Comparison of ENCODE assay signal across 8 mouse cellular contexts in the genomic region with DNA sequence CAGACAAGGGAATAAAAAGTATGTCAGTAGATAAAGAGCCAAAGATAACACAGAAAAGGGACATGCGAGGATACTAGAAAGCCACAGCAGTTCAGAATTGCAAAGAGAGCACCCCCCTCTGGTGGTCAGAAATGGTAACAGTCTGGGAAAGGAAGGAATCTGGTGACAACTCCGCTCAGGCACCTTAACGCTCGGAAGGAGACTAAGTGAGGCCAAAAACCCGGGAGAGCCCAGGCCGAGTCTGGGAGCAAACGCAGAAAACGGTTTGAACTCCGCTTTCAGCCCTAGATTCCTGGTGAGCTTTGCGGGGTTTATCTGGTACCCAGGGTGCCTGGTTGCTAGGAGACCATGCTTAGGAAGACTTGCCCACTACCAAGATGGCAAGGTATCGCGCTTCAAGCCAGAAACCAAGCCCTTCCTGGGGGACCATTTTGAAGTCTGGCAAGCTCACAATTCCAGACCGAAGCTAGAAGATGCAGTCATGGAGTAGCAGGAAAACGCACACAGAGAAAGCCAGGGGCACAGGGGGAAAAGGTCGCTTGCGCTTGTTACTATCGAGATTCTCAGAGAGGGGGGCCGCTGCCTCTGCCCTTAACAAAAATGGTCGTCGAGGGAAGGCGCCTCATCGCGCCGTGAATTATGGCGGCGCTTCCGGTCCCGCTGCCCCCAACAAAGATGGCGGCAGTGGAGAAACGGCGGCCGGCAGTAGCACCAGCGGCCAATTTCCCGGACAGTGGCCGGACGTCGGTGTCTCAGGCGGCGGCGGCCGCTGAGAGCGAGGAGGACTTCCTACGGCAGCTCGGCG. TPM values are rescaled to one million over a fixed set of nuclear protein-coding genes. Genes with fewer than 3 reads are reported as not detected.
DNase-seq lines count a peak whose midpoint lies in the region; ATAC-seq and TF ChIP-seq lines count a peak whose summit lies in the region.

A gene (plus strand): TSS at position 599 of the 805 bp plus-strand sequence.

- H3K36me3 ChIP-seq in hindbrain, postnatal 0 days (ENCODE audit: insufficient read depth, low read length), result no peaks in the 10 kb centered on the region; the same call in 1 of the 2 replicates

- peak; percentile 88 for ATAC-seq in hindbrain, postnatal 0 days
- peak; percentile 81 for ATAC-seq in megakaryocyte, adult 5-6 weeks (ENCODE audit: poor library complexity, severe bottlenecking)

- peak within 1 kb of the TSS; percentile 93 for H3K27ac ChIP-seq in gastrocnemius, adult 2 months
- H3K27ac ChIP-seq in hindbrain, postnatal 0 days, result peak within 1 kb of the TSS; percentile 98
- H3K27ac ChIP-seq in left cerebral cortex, adult 2 months, result peak within 1 kb of the TSS; percentile 99

- peak within 1 kb of the TSS; percentile 86 for H3K4me2 ChIP-seq in hindbrain, postnatal 0 days (ENCODE audit: low read depth, low read length)

- no peaks in the 10 kb centered on the region for H3K9me3 ChIP-seq in hindbrain, postnatal 0 days (ENCODE audit: low read length)

- peaks cover 15% of the 10 kb centered on the region; the same call in 1 of the 2 replicates for H3K4me1 ChIP-seq in hindbrain, postnatal 0 days (ENCODE audit: insufficient read depth, low read length)

- WGBS in hindbrain, postnatal 0 days, result under 1% methylated on average over 45 of the region's 45 CpGs

- peak; percentile 77 for DNase-seq in WW6 (ENCODE audit: low read depth, low spot score)
- peak; percentile 76 to 93 for DNase-seq in cerebellum, postnatal 4 days (ENCODE audit: low spot score in 2 of 2)
- DNase-seq in gastrocnemius, adult 2 months, result peak; percentile 92
- DNase-seq in hindbrain, postnatal 0 days (ENCODE audit: low spot score), result peak; percentile 94
- peak; percentile 87 for DNase-seq in left cerebral cortex, adult 2 months (ENCODE audit: extremely low spot score in 1 of 2, low spot score in 2 of 2)
- DNase-seq in right cerebral cortex, adult 2 months (ENCODE audit: low spot score in 2 of 2), result peak; percentile 95 to 97
- peak; percentile 87 for DNase-seq in urinary bladder, postnatal 14 days (ENCODE audit: low spot score)

- TF ChIP-seq CTCF in gastrocnemius, adult 2 months (IDR thresholded peaks at IDR 0.05), result peak; percentile 96
- TF ChIP-seq CTCF in hindbrain, postnatal 0 days (IDR thresholded peaks at IDR 0.05; ENCODE audit: low read depth), result peak; percentile 90
- TF ChIP-seq CTCF in left cerebral cortex, adult 2 months (IDR thresholded peaks at IDR 0.05), result peak; percentile 97

- no peaks in the 10 kb centered on the region for H3K27me3 ChIP-seq in hindbrain, postnatal 0 days (ENCODE audit: insufficient read depth, low read length)

- H3K9ac ChIP-seq in hindbrain, postnatal 0 days (replicated peaks; ENCODE audit: low read length), result peak within 1 kb of the TSS; percentile 96

- H3K4me3 ChIP-seq in gastrocnemius, adult 2 months, result peak within 1 kb of the TSS; percentile 86
- peak within 1 kb of the TSS; percentile 99 for H3K4me3 ChIP-seq in hindbrain, postnatal 0 days (ENCODE audit: low read length)
- H3K4me3 ChIP-seq in left cerebral cortex, adult 2 months, result peak within 1 kb of the TSS; percentile 94

- intact Hi-C loops in gastrocnemius, adult 2 months (cut with DNase I), result loop anchor here (2.0 kb wide), 1 partner anchor 74 kb away; no protein-coding TSS in a partner anchor
- intact Hi-C loops in left cerebral cortex, adult 2 months (cut with DNase I), result loop anchor here (1.0 to 10.0 kb wide), 4 partner anchors 12 to 1234 kb away; a partner anchor contains a TSS

RNA-seq across cellular contexts. Expression of the gene that starts here (rescaled TPM):
- total RNA-seq in gastrocnemius, adult 2 months (2021), result 10 to 100 TPM; 18.4 to 19.2 TPM
- total RNA-seq in hindbrain, postnatal 0 days (2014; rRNA removed), result 117 and 135 TPM in 2 replicates
- polyA plus RNA-seq in hindbrain, postnatal 0 days (2015; fragmentation: Nextera tagmentation; extraction: Ambion mirVana), result 132 and 133 TPM in 2 replicates
- total RNA-seq in left cerebral cortex, adult 2 months (2021), result 10 to 100 TPM; 79.3 to 80.6 TPM
- total RNA-seq in megakaryocyte, adult 5-6 weeks (2015), result 17.5 and 21.0 TPM in 2 replicates
- total RNA-seq in megakaryocyte, adult 5-6 weeks (2017), result 8.8 and 21.1 TPM in 2 replicates

Comparison
In these comparisons a context has a peak if more than half of its experiments do, and no peak if none do; other contexts are left out.
1. Peak in every context shown above with its lines: DNase-seq, ATAC-seq, H3K4me3 ChIP-seq and H3K27ac ChIP-seq.